Mouse (Mus musculus): ENCODE results near the gene Zmat3. TPM values are rescaled to one million over a fixed set of nuclear protein-coding genes. Genes with fewer than 3 reads are reported as not detected.

The Zmat3 gene
- polyA plus RNA-seq, 1 experiment from 2014 or later = 9.1 TPM

- Histone ChIP-seq H3K4me3 (replicated peaks; ENCODE audit: low read length) (no peak overlapping the region), H3K27ac (no peak overlapping the region), H3K9ac (no peak overlapping the region), H3K36me3 (replicated peaks; ENCODE audit: control insufficient read depth, insufficient read depth) (no peaks in the 10 kb centered on the region), H3K4me1 (replicated peaks; ENCODE audit: control insufficient read depth, insufficient read depth, low read length) (no peaks in the 10 kb centered on the region), H3K27me3 (ENCODE audit: control insufficient read depth, insufficient read depth, low read length) (no peaks in the 10 kb centered on the region), H3K9me3 (ENCODE audit: control insufficient read depth, low read length) (no peaks in the 10 kb centered on the region), H3K4me2 (replicated peaks) (no peak overlapping the region)
- ATAC-seq (ENCODE audit: low FRiP score) = no peak
- WGBS = 29% methylated on average over 2 of the region's 2 CpGs
- no peak for DNase-seq (ENCODE audit: low spot score)
Measured at GRCm38 (mm10) chr3:32379891-32380290, 14.1 kb upstream of the Zmat3 start.

GRCm38 (mm10) chr3:32373236-32373635 lies 7.4 kb upstream of the Zmat3 start:
- no peaks in the 10 kb centered on the region for H3K36me3 ChIP-seq (replicated peaks; ENCODE audit: control insufficient read depth, insufficient read depth)
- H3K4me3 ChIP-seq (replicated peaks; ENCODE audit: low read length) = no peak overlapping the region
- WGBS = 93% methylated on average over 6 of the region's 6 CpGs
- H3K27ac ChIP-seq = no peak overlapping the region
- no peaks in the 10 kb centered on the region for H3K9me3 ChIP-seq (ENCODE audit: control insufficient read depth, low read length)
- H3K9ac ChIP-seq = no peak overlapping the region
- no peaks in the 10 kb centered on the region for H3K27me3 ChIP-seq (ENCODE audit: control insufficient read depth, insufficient read depth, low read length)
- ATAC-seq (ENCODE audit: low FRiP score) = no peak
- DNase-seq (ENCODE audit: low spot score) = no peak
- no peak overlapping the region for H3K4me2 ChIP-seq (replicated peaks)
- no peaks in the 10 kb centered on the region for H3K4me1 ChIP-seq (replicated peaks; ENCODE audit: control insufficient read depth, insufficient read depth, low read length)

DNA sequence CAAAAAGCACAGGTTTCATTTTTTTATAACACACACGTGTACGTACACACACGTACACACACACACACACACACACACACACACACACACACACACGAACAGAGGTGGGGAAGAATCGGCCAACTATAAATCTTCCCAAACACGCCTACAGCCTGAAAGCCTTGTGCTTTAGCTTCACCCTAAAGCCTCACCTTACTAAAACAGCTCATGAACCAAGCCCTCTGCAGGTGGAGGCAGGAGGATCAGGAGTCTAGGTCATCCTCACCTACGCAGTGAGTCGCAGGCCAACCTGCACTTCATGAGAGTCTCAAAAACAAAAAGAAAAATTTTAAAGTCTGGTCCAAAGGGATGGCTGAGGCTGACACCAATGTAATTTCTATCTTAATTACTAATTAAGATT lies 6.7 kb upstream of the Zmat3 start:
- no peak overlapping the region for H3K4me3 ChIP-seq (replicated peaks; ENCODE audit: low read length)
- H3K36me3 ChIP-seq (replicated peaks; ENCODE audit: control insufficient read depth, insufficient read depth) = no peaks in the 10 kb centered on the region
- no peak overlapping the region for H3K27ac ChIP-seq
- no peaks in the 10 kb centered on the region for H3K27me3 ChIP-seq (ENCODE audit: control insufficient read depth, insufficient read depth, low read length)
- H3K9me3 ChIP-seq (ENCODE audit: control insufficient read depth, low read length) = no peaks in the 10 kb centered on the region
- DNase-seq (ENCODE audit: low spot score) = no peak
- no peaks in the 10 kb centered on the region for H3K4me1 ChIP-seq (replicated peaks; ENCODE audit: control insufficient read depth, insufficient read depth, low read length)
- H3K4me2 ChIP-seq (replicated peaks) = no peak overlapping the region
- no peak overlapping the region for H3K9ac ChIP-seq
- 90% methylated on average over 8 of the region's 8 CpGs for WGBS
- no peak for ATAC-seq (ENCODE audit: low FRiP score)

- Histone ChIP-seq H3K9ac (no peak overlapping the region), H3K36me3 (replicated peaks; ENCODE audit: control insufficient read depth, insufficient read depth) (no peaks in the 10 kb centered on the region), H3K4me1 (replicated peaks; ENCODE audit: control insufficient read depth, insufficient read depth, low read length) (no peaks in the 10 kb centered on the region), H3K27me3 (ENCODE audit: control insufficient read depth, insufficient read depth, low read length) (no peaks in the 10 kb centered on the region), H3K27ac (no peak overlapping the region), H3K4me3 (replicated peaks; ENCODE audit: low read length) (no peak overlapping the region), H3K9me3 (ENCODE audit: control insufficient read depth, low read length) (no peaks in the 10 kb centered on the region), H3K4me2 (replicated peaks) (no peak overlapping the region)
- DNase-seq (ENCODE audit: low spot score) (no peak), ATAC-seq (ENCODE audit: low FRiP score) (no peak)
- 81% methylated on average over 7 of the region's 7 CpGs for WGBS
Measured at GRCm38 (mm10) chr3:32371957-32372356, 6.1 kb upstream of the Zmat3 start.

DNA sequence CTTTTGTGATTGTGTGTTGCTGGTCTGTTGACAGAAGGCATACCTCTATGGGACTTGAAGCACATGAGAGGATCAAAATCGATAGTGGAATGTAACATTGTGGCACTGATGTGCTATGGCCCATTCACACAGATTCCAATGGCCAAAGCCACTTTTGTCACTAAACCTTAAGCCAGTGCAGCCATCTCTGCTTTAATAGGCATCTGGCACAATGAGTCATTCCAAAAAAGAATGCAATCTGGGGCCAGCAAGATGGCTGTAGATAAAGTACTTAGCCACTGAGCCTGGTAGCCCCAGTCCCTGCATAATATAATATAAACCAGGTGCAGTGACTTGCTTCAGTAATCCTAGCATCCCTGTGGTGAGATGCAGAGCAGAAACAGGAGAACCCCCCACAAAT lies 1.7 kb upstream of the Zmat3 start:
- Histone ChIP-seq H3K27ac (no peak overlapping the region), H3K27me3 (ENCODE audit: control insufficient read depth, insufficient read depth, low read length) (no peaks in the 10 kb centered on the region), H3K9ac (no peak overlapping the region), H3K36me3 (replicated peaks; ENCODE audit: control insufficient read depth, insufficient read depth) (no peaks in the 10 kb centered on the region), H3K9me3 (ENCODE audit: control insufficient read depth, low read length) (no peaks in the 10 kb centered on the region), H3K4me3 (replicated peaks; ENCODE audit: low read length) (no peak overlapping the region), H3K4me2 (replicated peaks) (no peak overlapping the region), H3K4me1 (replicated peaks; ENCODE audit: control insufficient read depth, insufficient read depth, low read length) (peaks cover 24% of the 10 kb centered on the region)
- WGBS = 100% methylated on average over 1 of the region's 1 CpGs
- ATAC-seq (ENCODE audit: low FRiP score) (no peak), DNase-seq (ENCODE audit: low spot score) (no peak)

DNA sequence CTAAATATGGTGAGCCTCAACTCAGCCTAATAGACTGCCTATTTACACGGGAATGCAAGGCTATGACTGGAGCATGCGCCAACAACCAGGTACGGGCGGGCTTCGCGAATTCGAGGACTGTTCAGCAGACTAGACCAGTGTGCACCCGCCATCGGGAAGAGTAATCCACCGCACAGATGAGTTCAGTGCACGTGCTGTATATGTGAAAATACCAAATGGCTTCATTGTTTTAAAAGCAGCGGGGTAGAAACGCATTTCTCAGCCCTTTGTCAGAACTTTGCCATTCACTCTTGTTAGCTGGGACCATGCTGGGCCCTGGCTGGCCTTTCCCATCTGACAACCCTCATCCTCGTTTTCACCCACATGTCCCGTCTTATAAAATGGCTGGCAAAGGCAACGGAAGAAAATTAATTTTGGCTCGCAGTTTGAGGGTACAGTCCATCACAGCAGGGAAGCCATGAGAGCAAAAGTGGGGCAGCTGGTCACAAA lies 476 bp upstream of the Zmat3 start:
- no peaks in the 10 kb centered on the region for H3K27me3 ChIP-seq (ENCODE audit: control insufficient read depth, insufficient read depth, low read length)
- no peak for DNase-seq (ENCODE audit: low spot score)
- WGBS = 45% methylated on average over 17 of the region's 17 CpGs
- H3K4me3 ChIP-seq (replicated peaks; ENCODE audit: low read length) = peak overlapping the region; percentile 80
- H3K36me3 ChIP-seq (replicated peaks; ENCODE audit: control insufficient read depth, insufficient read depth) = no peaks in the 10 kb centered on the region
- H3K27ac ChIP-seq = peak overlapping the region; percentile 93
- no peaks in the 10 kb centered on the region for H3K9me3 ChIP-seq (ENCODE audit: control insufficient read depth, low read length)
- ATAC-seq (ENCODE audit: low FRiP score) = peak; percentile 44
- peak overlapping the region; percentile 83 for H3K9ac ChIP-seq
- peaks cover 28% of the 10 kb centered on the region for H3K4me1 ChIP-seq (replicated peaks; ENCODE audit: control insufficient read depth, insufficient read depth, low read length)
- peak overlapping the region; percentile 85 for H3K4me2 ChIP-seq (replicated peaks)

- ATAC-seq (ENCODE audit: low FRiP score) = peak; percentile 73
- peak overlapping the region; percentile 93 for H3K27ac ChIP-seq
- WGBS = under 1% methylated on average over 54 of the region's 54 CpGs
Measured at GRCm38 (mm10) chr3:32364841-32365545, 821 bp downstream of the Zmat3 start.

DNA sequence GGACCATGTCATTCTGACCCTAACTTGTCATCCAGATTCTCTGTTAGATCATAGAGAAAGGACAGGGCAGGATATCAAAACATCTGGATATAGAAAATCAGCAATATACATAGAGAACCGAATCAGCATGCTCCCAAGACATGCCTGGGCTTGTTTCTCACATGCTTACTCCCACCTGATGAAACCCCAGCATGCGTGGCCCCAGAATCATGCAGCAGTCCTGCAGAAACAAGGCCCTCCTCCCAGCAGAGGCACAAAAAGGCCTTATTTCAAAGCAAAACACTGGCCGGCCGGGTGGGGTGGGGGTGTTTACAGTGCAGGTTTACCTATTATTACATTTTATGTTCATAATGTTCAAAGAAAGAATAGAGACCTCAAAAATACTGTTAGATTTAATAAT lies 1.6 kb downstream of the Zmat3 start:
- Histone ChIP-seq H3K36me3 (replicated peaks; ENCODE audit: control insufficient read depth, insufficient read depth) (no peaks in the 10 kb centered on the region), H3K4me2 (replicated peaks) (peak overlapping the region; percentile 85), H3K9me3 (ENCODE audit: control insufficient read depth, low read length) (no peaks in the 10 kb centered on the region), H3K27ac (peak overlapping the region; percentile 93; the same call in 1 of the 2 replicates), H3K4me1 (replicated peaks; ENCODE audit: control insufficient read depth, insufficient read depth, low read length) (peaks cover 33% of the 10 kb centered on the region), H3K27me3 (ENCODE audit: control insufficient read depth, insufficient read depth, low read length) (no peaks in the 10 kb centered on the region), H3K9ac (peak overlapping the region; percentile 83), H3K4me3 (replicated peaks; ENCODE audit: low read length) (peak overlapping the region; percentile 80)
- ATAC-seq (ENCODE audit: low FRiP score) = no peak
- WGBS = 31% methylated on average over 4 of the region's 4 CpGs
- no peak for DNase-seq (ENCODE audit: low spot score)

More at GRCm38 (mm10) chr3:32364841-32365545, 821 bp downstream of the Zmat3 start:
- Histone ChIP-seq H3K4me3 (replicated peaks; ENCODE audit: low read length) (peak overlapping the region; percentile 80), H3K9ac (peak overlapping the region; percentile 83), H3K4me1 (replicated peaks; ENCODE audit: control insufficient read depth, insufficient read depth, low read length) (peaks cover 33% of the 10 kb centered on the region), H3K36me3 (replicated peaks; ENCODE audit: control insufficient read depth, insufficient read depth) (no peaks in the 10 kb centered on the region), H3K4me2 (replicated peaks) (peak overlapping the region; percentile 85), H3K27me3 (ENCODE audit: control insufficient read depth, insufficient read depth, low read length) (no peaks in the 10 kb centered on the region), H3K9me3 (ENCODE audit: control insufficient read depth, low read length) (no peaks in the 10 kb centered on the region)
- DNase-seq (ENCODE audit: low spot score) = peak; percentile 58

- no peak overlapping the region for H3K27ac ChIP-seq
- 42% methylated on average over 6 of the region's 6 CpGs for WGBS
- H3K9ac ChIP-seq = no peak overlapping the region
Measured at GRCm38 (mm10) chr3:32361221-32361620, 4.6 kb downstream of the Zmat3 start.

More at GRCm38 (mm10) chr3:32361221-32361620, 4.6 kb downstream of the Zmat3 start:
- H3K4me2 ChIP-seq (replicated peaks) = no peak overlapping the region
- no peaks in the 10 kb centered on the region for H3K9me3 ChIP-seq (ENCODE audit: control insufficient read depth, low read length)
- ATAC-seq (ENCODE audit: low FRiP score) (no peak), DNase-seq (ENCODE audit: low spot score) (no peak)
- 0 out of 2 replicates have a peak, but pooled peaks cover 2% of the 10 kb centered on the region for H3K36me3 ChIP-seq (replicated peaks; ENCODE audit: control insufficient read depth, insufficient read depth)
- H3K4me1 ChIP-seq (replicated peaks; ENCODE audit: control insufficient read depth, insufficient read depth, low read length) = peaks cover 27% of the 10 kb centered on the region
- H3K27me3 ChIP-seq (ENCODE audit: control insufficient read depth, insufficient read depth, low read length) = no peaks in the 10 kb centered on the region
- no peak overlapping the region for H3K4me3 ChIP-seq (replicated peaks; ENCODE audit: low read length)
